Mouse (Mus musculus) thymus, postnatal 14 days (tissue): ENCODE measurements around the gene Filip1l.

ENCODE experiments used
- DNase-seq: peaks from one replicate; pipeline ENCODE4 v3.0.0; 2021

The Filip1l gene

GRCm38 (mm10) chr16:57534365-57534764, 181.5 kb downstream of the Filip1l start:
- no peak for DNase-seq

- no peak for DNase-seq
Measured at GRCm38 (mm10) chr16:57534811-57535210, 181.9 kb downstream of the Filip1l start.

GRCm38 (mm10) chr16:57536511-57536910, 183.6 kb downstream of the Filip1l start:
- no peak for DNase-seq

- DNase-seq = no peak
Measured at GRCm38 (mm10) chr16:57543243-57543642, 190.3 kb downstream of the Filip1l start.

GRCm38 (mm10) chr16:57544441-57544840, 191.5 kb downstream of the Filip1l start:
- DNase-seq = no peak

- no peak for DNase-seq
Measured at GRCm38 (mm10) chr16:57546355-57546754, 193.5 kb downstream of the Filip1l start.

- DNase-seq = no peak
Measured at GRCm38 (mm10) chr16:57548608-57549007, 195.7 kb downstream of the Filip1l start.

GRCm38 (mm10) chr16:57549061-57550037, 196.5 kb downstream of the Filip1l start:
- DNase-seq = peak; percentile 79

GRCm38 (mm10) chr16:57550088-57550487, 197.2 kb downstream of the Filip1l start:
- DNase-seq = no peak

- no peak for DNase-seq
Measured at GRCm38 (mm10) chr16:57550817-57551216, 197.9 kb downstream of the Filip1l start.

GRCm38 (mm10) chr16:57551617-57552016, 198.7 kb downstream of the Filip1l start:
- DNase-seq = no peak

GRCm38 (mm10) chr16:57552709-57553108, 199.8 kb downstream of the Filip1l start:
- DNase-seq = no peak

GRCm38 (mm10) chr16:57553235-57553634, 200.3 kb downstream of the Filip1l start:
- DNase-seq = no peak

- no peak for DNase-seq
Measured at GRCm38 (mm10) chr16:57554886-57555400, 202.1 kb downstream of the Filip1l start.

- no peak for DNase-seq
Measured at GRCm38 (mm10) chr16:57555667-57556066, 202.8 kb downstream of the Filip1l start.

- DNase-seq = no peak
Measured at GRCm38 (mm10) chr16:57556244-57556643, 203.4 kb downstream of the Filip1l start.

- no peak for DNase-seq
Measured at GRCm38 (mm10) chr16:57558258-57558657, 205.4 kb downstream of the Filip1l start.

- DNase-seq = no peak
Measured at GRCm38 (mm10) chr16:57560185-57560584, 207.3 kb downstream of the Filip1l start.

GRCm38 (mm10) chr16:57563453-57563852, 210.6 kb downstream of the Filip1l start:
- DNase-seq = no peak

GRCm38 (mm10) chr16:57564807-57565206, 211.9 kb downstream of the Filip1l start:
- no peak for DNase-seq

- DNase-seq = no peak
Measured at GRCm38 (mm10) chr16:57566215-57566614, 213.3 kb downstream of the Filip1l start.

- DNase-seq = no peak
Measured at GRCm38 (mm10) chr16:57568648-57569404, 215.9 kb downstream of the Filip1l start.

GRCm38 (mm10) chr16:57570789-57571311, 218.0 kb downstream of the Filip1l start:
- DNase-seq = no peak
